In the genomic region with DNA sequence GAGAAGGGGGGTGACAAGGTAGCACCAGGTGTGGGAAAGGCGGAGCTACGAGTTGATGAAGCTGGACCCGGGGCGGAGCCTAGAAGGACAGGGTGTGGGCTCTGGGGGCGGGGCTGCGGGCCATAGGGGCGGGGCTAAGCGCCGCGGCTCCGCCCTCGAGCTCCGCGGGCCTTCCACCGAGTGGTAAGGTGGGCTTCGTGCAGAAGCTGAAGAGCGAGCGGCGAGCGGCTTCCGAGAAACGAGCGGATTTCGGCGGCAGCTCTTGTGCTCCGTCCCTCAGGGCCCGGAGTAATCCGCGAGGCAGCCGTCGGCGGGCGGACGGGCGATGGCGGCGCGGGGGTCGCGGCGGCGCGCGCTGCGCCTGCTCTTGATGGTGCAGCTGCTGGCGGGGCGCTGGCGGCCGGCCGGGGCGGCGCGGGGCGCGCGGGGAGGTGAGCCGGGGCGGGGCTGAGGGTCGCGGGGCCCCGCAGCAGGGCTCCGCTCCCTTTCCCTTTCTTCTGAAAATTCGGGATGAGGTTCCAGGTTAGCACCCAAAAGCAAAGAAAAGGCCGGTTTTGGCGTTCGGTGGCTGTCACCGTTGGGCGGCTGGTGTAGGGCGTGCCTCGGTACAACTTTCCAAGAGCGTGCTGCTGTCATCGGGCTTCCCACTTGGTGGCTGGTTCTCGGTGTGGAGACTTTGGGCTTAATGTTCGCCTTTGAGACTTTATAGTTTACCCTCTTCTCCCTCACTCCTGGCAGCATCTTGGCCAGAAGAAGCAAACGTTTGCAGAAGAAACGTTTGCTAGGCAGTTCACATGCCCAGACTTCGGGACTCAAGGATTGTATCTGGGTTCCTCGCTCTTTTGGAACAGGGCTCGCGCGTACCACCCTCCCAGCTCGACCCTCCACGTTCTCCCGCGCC, we compare ENCODE assay signal across 8 mouse cellular contexts. TPM values are rescaled to one million over a fixed set of nuclear protein-coding genes. Genes with fewer than 3 reads are reported as not detected.
A peak's percentile ranks its signal among the peaks of the same experiment; 100 is the strongest.
DNase-seq lines count a peak whose midpoint lies in the region; ATAC-seq and TF ChIP-seq lines count a peak whose summit lies in the region.

No protein-coding gene starts in this region.

- peak; percentile 4 to 6 for DNase-seq in cerebellum, adult 18-20 months
- peak; percentile 38 for DNase-seq in embryo, embryonic 11.5 days (ENCODE audit: low read depth, low spot score)
- peak; percentile 74 for DNase-seq in hindbrain, embryonic 10.5 days (ENCODE audit: low spot score)
- peak; percentile 46 for DNase-seq in limb, embryonic 14.5 days (ENCODE audit: low spot score)
- peak; percentile 81 for DNase-seq in midbrain, embryonic 14.5 days
- peak; percentile 46 for DNase-seq in thymus, postnatal 14 days

- WGBS in hindbrain, embryonic 10.5 days, result under 1% methylated on average over 85 of the region's 85 CpGs
- under 1% methylated on average over 60 of the region's 85 CpGs for WGBS in limb, embryonic 14.5 days
- WGBS in midbrain, embryonic 14.5 days, result under 1% methylated on average over 79 of the region's 85 CpGs

- peaks cover 34% of the 10 kb centered on the region for H3K27me3 ChIP-seq in E14TG2a.4 (ENCODE audit: insufficient read depth, low read length)
- H3K27me3 ChIP-seq in hindbrain, embryonic 10.5 days (ENCODE audit: insufficient read depth, poor library complexity, severe bottlenecking), result peaks cover 56% of the 10 kb centered on the region
- peaks cover 29% of the 10 kb centered on the region for H3K27me3 ChIP-seq in limb, embryonic 14.5 days (ENCODE audit: control insufficient read depth, insufficient read depth, low read length)
- peaks cover 29% of the 10 kb centered on the region for H3K27me3 ChIP-seq in midbrain, embryonic 14.5 days (ENCODE audit: control insufficient read depth, insufficient read depth, low read length)

- H3K4me2 ChIP-seq in limb, embryonic 14.5 days (replicated peaks; ENCODE audit: low read depth, low read length, severe bottlenecking), result peak overlapping the region; percentile 93
- H3K4me2 ChIP-seq in midbrain, embryonic 14.5 days (ENCODE audit: low read length), result peak overlapping the region; percentile 80

- peak overlapping the region; percentile 61 for H3K9ac ChIP-seq in limb, embryonic 14.5 days (ENCODE audit: low read depth, low read length, severe bottlenecking)
- peak overlapping the region; percentile 51 for H3K9ac ChIP-seq in midbrain, embryonic 14.5 days (replicated peaks; ENCODE audit: low read length)

- no peak; the same call in 1 of the 2 replicates for ATAC-seq in cerebellum, adult (ENCODE audit: insufficient number of reproducible peaks, low FRiP score, low TSS enrichment)
- peak; percentile 90 for ATAC-seq in limb, embryonic 14.5 days (ENCODE audit: low FRiP score, low read depth)
- ATAC-seq in midbrain, embryonic 14.5 days (ENCODE audit: low FRiP score, low TSS enrichment), result peak; percentile 88

- TF ChIP-seq CTCF in E14TG2a.4 (conservative IDR thresholded peaks at IDR 0.05; ENCODE audit: low read length), result no peak

- H3K27ac ChIP-seq in hindbrain, embryonic 10.5 days, result peak overlapping the region; percentile 79
- no peak overlapping the region for H3K27ac ChIP-seq in limb, embryonic 14.5 days (replicated peaks; ENCODE audit: low read depth, low read length)
- peak overlapping the region; percentile 45; the same call in 1 of the 2 replicates for H3K27ac ChIP-seq in midbrain, embryonic 14.5 days (replicated peaks; ENCODE audit: low read depth, low read length)

- peak overlapping the region; percentile 84 for H3K4me3 ChIP-seq in E14TG2a.4 (replicated peaks; ENCODE audit: low read length)
- H3K4me3 ChIP-seq in hindbrain, embryonic 10.5 days, result peak overlapping the region; percentile 69
- H3K4me3 ChIP-seq in limb, embryonic 14.5 days (replicated peaks; ENCODE audit: low read length), result peak overlapping the region; percentile 58
- H3K4me3 ChIP-seq in midbrain, embryonic 14.5 days (replicated peaks; ENCODE audit: low read depth, low read length), result peak overlapping the region; percentile 50

- no peaks in the 10 kb centered on the region for H3K36me3 ChIP-seq in E14TG2a.4 (ENCODE audit: insufficient read depth, low read length)
- H3K36me3 ChIP-seq in hindbrain, embryonic 10.5 days, result no peaks in the 10 kb centered on the region
- no peaks in the 10 kb centered on the region for H3K36me3 ChIP-seq in limb, embryonic 14.5 days (ENCODE audit: control insufficient read depth, insufficient read depth, low read length)
- no peaks in the 10 kb centered on the region for H3K36me3 ChIP-seq in midbrain, embryonic 14.5 days (ENCODE audit: control insufficient read depth, insufficient read depth, low read length)

- no peak for TF ChIP-seq POLR2A in limb, embryonic 14.5 days (IDR thresholded peaks at IDR 0.05; ENCODE audit: borderline replicate concordance, extremely low read depth, insufficient read depth, insufficient read length)

- peaks cover 5% of the 10 kb centered on the region for H3K9me3 ChIP-seq in E14TG2a.4 (ENCODE audit: low read length)
- H3K9me3 ChIP-seq in hindbrain, embryonic 10.5 days, result no peaks in the 10 kb centered on the region
- no peaks in the 10 kb centered on the region for H3K9me3 ChIP-seq in limb, embryonic 14.5 days (ENCODE audit: control insufficient read depth, low read length)
- no peaks in the 10 kb centered on the region for H3K9me3 ChIP-seq in midbrain, embryonic 14.5 days (ENCODE audit: control insufficient read depth, low read length)

- H3K4me1 ChIP-seq in E14TG2a.4 (replicated peaks; ENCODE audit: low read depth, low read length), result peaks cover 22% of the 10 kb centered on the region
- peaks cover 24% of the 10 kb centered on the region for H3K4me1 ChIP-seq in hindbrain, embryonic 10.5 days (replicated peaks)
- H3K4me1 ChIP-seq in limb, embryonic 14.5 days (ENCODE audit: control insufficient read depth, insufficient read depth, low read length), result no peaks in the 10 kb centered on the region; the same call in 1 of the 2 replicates
- peaks cover 13% of the 10 kb centered on the region; the same call in 1 of the 2 replicates for H3K4me1 ChIP-seq in midbrain, embryonic 14.5 days (ENCODE audit: control insufficient read depth, insufficient read depth, low read length)

RNA-seq across cellular contexts. Expression of gene Chrna5, which starts 0.9 kb away (rescaled TPM):
- polyA plus RNA-seq in hindbrain, embryonic 10.5 days (2016; fragmentation: Nextera tagmentation; extraction: Ambion mirVana), result 2.3 and 3.4 TPM in 2 replicates
- polyA plus RNA-seq in limb, embryonic 14.5 days (2012; rRNA removed), result 1.5 and 2.1 TPM in 2 replicates
- polyA plus RNA-seq in limb, embryonic 14.5 days (2014; fragmentation: Nextera tagmentation; extraction: Ambion mirVana), result 1.4 and 2.6 TPM in 2 replicates
- polyA plus RNA-seq in midbrain, embryonic 14.5 days (2014; fragmentation: Nextera tagmentation; extraction: Ambion mirVana), result 5.2 and 8.0 TPM in 2 replicates

RNA-seq across cellular contexts. Expression of gene AY074887, which starts 30.7 kb away (rescaled TPM):
- polyA plus RNA-seq in hindbrain, embryonic 10.5 days (2016; fragmentation: Nextera tagmentation; extraction: Ambion mirVana), result 0.69 and 1.0 TPM in 2 replicates
- 0.20 TPM in 1 of 2 replicates, not detected in the other for polyA plus RNA-seq in limb, embryonic 14.5 days (2012; rRNA removed)
- 0.43 and 1.2 TPM in 2 replicates for polyA plus RNA-seq in limb, embryonic 14.5 days (2014; fragmentation: Nextera tagmentation; extraction: Ambion mirVana)
- 0.58 and 0.81 TPM in 2 replicates for polyA plus RNA-seq in midbrain, embryonic 14.5 days (2014; fragmentation: Nextera tagmentation; extraction: Ambion mirVana)

RNA-seq across cellular contexts. Expression of gene Psma4, which starts 31.0 kb away (rescaled TPM):
- 319 and 324 TPM in 2 replicates for polyA plus RNA-seq in hindbrain, embryonic 10.5 days (2016; fragmentation: Nextera tagmentation; extraction: Ambion mirVana)
- 198 and 221 TPM in 2 replicates for polyA plus RNA-seq in limb, embryonic 14.5 days (2012; rRNA removed)
- 296 and 297 TPM in 2 replicates for polyA plus RNA-seq in limb, embryonic 14.5 days (2014; fragmentation: Nextera tagmentation; extraction: Ambion mirVana)
- 273 and 276 TPM in 2 replicates for polyA plus RNA-seq in midbrain, embryonic 14.5 days (2014; fragmentation: Nextera tagmentation; extraction: Ambion mirVana)

RNA-seq across cellular contexts. Expression of gene Chrna3, which starts 44.8 kb away (rescaled TPM):
- polyA plus RNA-seq in hindbrain, embryonic 10.5 days (2016; fragmentation: Nextera tagmentation; extraction: Ambion mirVana), result 13.7 and 17.3 TPM in 2 replicates
- 0.05 and 0.18 TPM in 2 replicates for polyA plus RNA-seq in limb, embryonic 14.5 days (2012; rRNA removed)
- polyA plus RNA-seq in limb, embryonic 14.5 days (2014; fragmentation: Nextera tagmentation; extraction: Ambion mirVana), result 0.14 and 0.18 TPM in 2 replicates
- 15.4 and 17.7 TPM in 2 replicates for polyA plus RNA-seq in midbrain, embryonic 14.5 days (2014; fragmentation: Nextera tagmentation; extraction: Ambion mirVana)

Comparison
In these comparisons a context has a peak if more than half of its experiments do, and no peak if none do; other contexts are left out.
1. DNase-seq: peak in every context shown above with its lines; median percentile 81 in midbrain, embryonic 14.5 days; 74 in hindbrain, embryonic 10.5 days; 46 in limb, embryonic 14.5 days; 46 in thymus, postnatal 14 days; 38 in embryo, embryonic 11.5 days; 5 in cerebellum, adult 18-20 months.